In the genomic region with DNA sequence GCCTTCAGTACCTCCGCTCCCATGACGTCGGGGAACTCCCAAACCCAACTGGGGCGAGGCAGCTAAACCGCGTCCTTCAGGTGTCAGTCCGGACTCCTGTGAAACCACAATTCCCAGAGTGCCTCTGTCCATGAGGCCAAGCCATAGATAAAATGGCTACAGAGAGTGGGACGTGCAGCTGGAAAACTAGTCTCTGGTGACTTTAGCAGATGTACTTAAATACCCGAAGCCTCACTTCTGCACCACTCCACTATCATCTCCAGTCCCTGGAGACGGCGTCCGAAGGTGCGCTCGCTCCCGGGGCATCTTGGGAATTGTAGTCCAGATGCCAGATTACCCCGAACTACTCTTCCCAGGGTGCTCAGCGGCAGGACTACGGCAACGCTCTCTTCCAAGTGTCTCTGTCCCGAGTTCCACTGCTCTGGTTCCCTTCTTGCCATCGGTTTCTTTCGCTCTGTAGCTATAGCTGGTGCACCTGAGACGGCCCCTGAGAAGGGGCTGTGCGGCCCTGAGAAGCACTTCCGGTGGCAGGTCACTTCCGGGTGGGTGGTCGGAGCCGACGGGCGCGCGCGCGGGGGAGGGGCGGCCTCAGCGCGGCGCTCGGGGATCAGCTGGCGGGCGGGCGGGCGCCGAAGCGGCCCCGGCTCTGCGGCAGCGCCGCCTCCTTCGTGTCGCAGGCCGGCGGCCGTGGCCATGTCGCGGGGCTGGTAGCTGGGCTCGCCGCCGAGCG, we compare ENCODE assay signal across 8 mouse cellular contexts. TPM values are rescaled to one million over a fixed set of nuclear protein-coding genes. Genes with fewer than 3 reads are reported as not detected.
DNase-seq lines count a peak whose midpoint lies in the region; ATAC-seq and TF ChIP-seq lines count a peak whose summit lies in the region.

A gene (plus strand): TSS at position 603 of the 730 bp plus-strand sequence.

- no peaks in the 10 kb centered on the region for H3K27me3 ChIP-seq in embryonic facial prominence, embryonic 13.5 days
- H3K27me3 ChIP-seq in heart, adult 2 months (ENCODE audit: control insufficient read depth, insufficient read depth, low read length), result no peaks in the 10 kb centered on the region
- H3K27me3 ChIP-seq in limb, embryonic 13.5 days, result no peaks in the 10 kb centered on the region
- no peaks in the 10 kb centered on the region for H3K27me3 ChIP-seq in midbrain, embryonic 16.5 days (ENCODE audit: control insufficient read depth, insufficient read depth, low read depth, low read length)

- H3K4me3 ChIP-seq in embryonic facial prominence, embryonic 13.5 days, result peak within 1 kb of the TSS; percentile 90
- H3K4me3 ChIP-seq in heart, adult 2 months, result peak within 1 kb of the TSS; percentile 70
- peak within 1 kb of the TSS; percentile 87 for H3K4me3 ChIP-seq in limb, embryonic 13.5 days
- H3K4me3 ChIP-seq in midbrain, embryonic 16.5 days (ENCODE audit: low read depth, low read length), result peak within 1 kb of the TSS; percentile 88

- H3K36me3 ChIP-seq in embryonic facial prominence, embryonic 13.5 days, result peaks cover 4% of the 10 kb centered on the region; the same call in 1 of the 2 replicates
- H3K36me3 ChIP-seq in heart, adult 2 months (ENCODE audit: control insufficient read depth, insufficient read depth, low read length), result peaks cover 18% of the 10 kb centered on the region
- H3K36me3 ChIP-seq in limb, embryonic 13.5 days, result peaks cover 8% of the 10 kb centered on the region; the same call in 1 of the 2 replicates
- H3K36me3 ChIP-seq in midbrain, embryonic 16.5 days (ENCODE audit: control insufficient read depth, insufficient read depth, low read length), result no peaks in the 10 kb centered on the region

- peaks cover 2% of the 10 kb centered on the region; the same call in 1 of the 2 replicates for H3K79me2 ChIP-seq in heart, adult 2 months (replicated peaks; ENCODE audit: control insufficient read depth, insufficient read depth, low read length)

- 0 out of 2 replicates have a peak, but pooled peaks have one; percentile 63 for TF ChIP-seq EP300 in heart, adult 2 months (IDR thresholded peaks at IDR 0.05; ENCODE audit: insufficient read depth, low read depth, low read length)

- under 1% methylated on average over 60 of the region's 60 CpGs for WGBS in embryonic facial prominence, embryonic 13.5 days
- WGBS in heart, adult 2 months, result under 1% methylated on average over 60 of the region's 60 CpGs
- under 1% methylated on average over 41 of the region's 60 CpGs for WGBS in limb, embryonic 13.5 days
- under 1% methylated on average over 48 of the region's 60 CpGs for WGBS in midbrain, embryonic 16.5 days

- TF ChIP-seq POLR2A in heart, adult 2 months (IDR thresholded peaks at IDR 0.05; ENCODE audit: insufficient read depth, low read depth, low read length), result peak; percentile 43; the same call in 1 of the 2 replicates

- H3K4me2 ChIP-seq in embryonic facial prominence, embryonic 13.5 days, result peak within 1 kb of the TSS; percentile 80
- H3K4me2 ChIP-seq in limb, embryonic 13.5 days (replicated peaks), result peak within 1 kb of the TSS; percentile 81
- peak within 1 kb of the TSS; percentile 84 for H3K4me2 ChIP-seq in midbrain, embryonic 16.5 days (ENCODE audit: low read length)

- ATAC-seq in embryonic facial prominence, embryonic 13.5 days (ENCODE audit: insufficient number of reproducible peaks, insufficient read depth, low FRiP score, low TSS enrichment, low read depth), result peak; percentile 89
- ATAC-seq in limb, embryonic 13.5 days (ENCODE audit: low FRiP score, low read depth), result peak; percentile 89
- ATAC-seq in midbrain, embryonic 16.5 days, result peak; percentile 95

- peaks cover 34% of the 10 kb centered on the region for H3K4me1 ChIP-seq in embryonic facial prominence, embryonic 13.5 days
- peaks cover 17% of the 10 kb centered on the region for H3K4me1 ChIP-seq in heart, adult 2 months (ENCODE audit: control insufficient read depth, insufficient read depth, low read length)
- peaks cover 43% of the 10 kb centered on the region for H3K4me1 ChIP-seq in limb, embryonic 13.5 days
- peaks cover 42% of the 10 kb centered on the region for H3K4me1 ChIP-seq in midbrain, embryonic 16.5 days (ENCODE audit: control insufficient read depth, insufficient read depth, low read length)

- H3K27ac ChIP-seq in embryonic facial prominence, embryonic 13.5 days, result peak within 1 kb of the TSS; percentile 97
- H3K27ac ChIP-seq in heart, adult 2 months, result peak within 1 kb of the TSS; percentile 99
- H3K27ac ChIP-seq in limb, embryonic 13.5 days, result peak within 1 kb of the TSS; percentile 96
- H3K27ac ChIP-seq in midbrain, embryonic 16.5 days (ENCODE audit: low read length), result peak within 1 kb of the TSS; percentile 96

- H3K9ac ChIP-seq in embryonic facial prominence, embryonic 13.5 days, result peak within 1 kb of the TSS; percentile 92
- peak within 1 kb of the TSS; percentile 72 for H3K9ac ChIP-seq in heart, adult 2 months (ENCODE audit: low read depth, low read length)
- H3K9ac ChIP-seq in limb, embryonic 13.5 days, result peak within 1 kb of the TSS; percentile 92
- H3K9ac ChIP-seq in midbrain, embryonic 16.5 days (ENCODE audit: low read depth, low read length), result peak within 1 kb of the TSS; percentile 88

- TF ChIP-seq CTCF in heart, adult 2 months (IDR thresholded peaks at IDR 0.05), result no peak

- H3K9me3 ChIP-seq in embryonic facial prominence, embryonic 13.5 days, result no peaks in the 10 kb centered on the region
- no peaks in the 10 kb centered on the region for H3K9me3 ChIP-seq in limb, embryonic 13.5 days
- no peaks in the 10 kb centered on the region for H3K9me3 ChIP-seq in midbrain, embryonic 16.5 days (replicated peaks; ENCODE audit: control insufficient read depth, low read length, poor library complexity, severe bottlenecking)

- peak; percentile 85 for DNase-seq in 3134 (ENCODE audit: extremely low read depth, insufficient read length, low spot score)
- DNase-seq in adrenal gland, postnatal 36 days, result peak; percentile 93 to 95
- peak; percentile 94 to 95 for DNase-seq in heart, adult 2 months
- peak; percentile 86 to 87 for DNase-seq in kidney, adult 8-10 months
- peak; percentile 90 for DNase-seq in spleen, postnatal 10 days (ENCODE audit: low spot score in 2 of 2)

- intact Hi-C loops in heart, adult 2 months (cut with DNase I), result loop anchor here (1.0 kb wide), 2 partner anchors 16 to 36 kb away; no protein-coding TSS in a partner anchor

RNA-seq across cellular contexts. Expression of the gene that starts here (rescaled TPM):
- 100 to 1,000 TPM in 1 of 2 experiments, 10 to 100 TPM in 1; 98.7 to 119 TPM for total RNA-seq in adrenal gland, postnatal 36 days (2021)
- polyA plus RNA-seq in embryonic facial prominence, embryonic 13.5 days (2015; fragmentation: Nextera tagmentation; extraction: Ambion mirVana), result 16.9 and 19.0 TPM in 2 replicates
- 10 to 100 TPM; 81.6 to 85.5 TPM for total RNA-seq in heart, adult 2 months (2021)
- 20.5 and 31.2 TPM in 2 replicates for polyA plus RNA-seq in heart, adult 2 months (2012; rRNA removed)
- 15.6 and 18.8 TPM in 2 replicates for polyA plus RNA-seq in limb, embryonic 13.5 days (2015; fragmentation: Nextera tagmentation; extraction: Ambion mirVana)
- 44.6 and 47.8 TPM in 2 replicates for polyA plus RNA-seq in midbrain, embryonic 16.5 days (2015; fragmentation: Nextera tagmentation; extraction: Ambion mirVana)

Comparison
In these comparisons a context has a peak if more than half of its experiments do, and no peak if none do; other contexts are left out.
1. Peak in every context shown above with its lines: DNase-seq, ATAC-seq, H3K4me3 ChIP-seq and H3K27ac ChIP-seq.